Mouse (Mus musculus) liver, postnatal 0 days (tissue): ENCODE data around the gene Mdfi. TPM values are rescaled to one million over a fixed set of nuclear protein-coding genes. Genes with fewer than 3 reads are reported as not detected.
A peak's percentile ranks its signal among the peaks of the same experiment; 100 is the strongest.

Experiments
- ATAC-seq: fragments of 200-750 bp; cut with Nextera tagmentation; 2 replicates; pipeline ENCODE4 v1.8.0; 2017; ENCODE audit warnings: mild to moderate bottlenecking, moderate library complexity
- DNase-seq: peaks from one replicate; pipeline ENCODE4 v3.0.0-alpha.2; 2016
- H3K27ac ChIP-seq: fragments of 300-500 bp; sonication (generic); 2 replicates; pipeline ENCODE4 v1.5.1; 2014; ENCODE audit warnings: antibody characterized with exemption, moderate library complexity, mild to moderate bottlenecking, low read depth
- H3K27me3 ChIP-seq: fragments of 300-500 bp; sonication (generic); 2 replicates; pipeline ENCODE4 v1.6.1; 2014; ENCODE audit warnings: low read length, control low read depth, mixed read lengths; ENCODE audit not compliant: insufficient read depth
- H3K36me3 ChIP-seq: fragments of 300-500 bp; sonication (generic); replicated peaks from 2 replicates; pipeline ENCODE4 v1.6.1; 2014; ENCODE audit warnings: mild to moderate bottlenecking, control low read depth, low read length, moderate library complexity, mixed read lengths; ENCODE audit not compliant: insufficient read depth
- H3K4me1 ChIP-seq: fragments of 300-500 bp; sonication (generic); 2 replicates; pipeline ENCODE4 v1.6.1; 2014; ENCODE audit warnings: antibody characterized with exemption, mild to moderate bottlenecking, control low read depth; ENCODE audit not compliant: insufficient read depth
- H3K4me2 ChIP-seq: fragments of 300-500 bp; sonication (generic); 2 replicates; pipeline ENCODE4 v1.6.1; 2014; ENCODE audit warnings: low read depth, mild to moderate bottlenecking, low read length, moderate library complexity, mixed read lengths
- H3K4me3 ChIP-seq: fragments of 300-500 bp; sonication (generic); 2 replicates; pipeline ENCODE4 v1.5.1; 2014; ENCODE audit warnings: low read depth, low read length
- H3K9ac ChIP-seq: fragments of 300-500 bp; sonication (generic); replicated peaks from 2 replicates; pipeline ENCODE4 v1.6.1; 2014; ENCODE audit warnings: mild to moderate bottlenecking, moderate library complexity
- H3K9me3 ChIP-seq: fragments of 300-500 bp; sonication (generic); 2 replicates; pipeline ENCODE4 v1.6.1; 2016; ENCODE audit warnings: mild to moderate bottlenecking, control low read depth, low read length, mixed read lengths
- CTCF ChIP-seq: sonication (generic); IDR thresholded peaks from 2 replicates; pipeline ENCODE4 v1.5.1; 2016; ENCODE audit warnings: antibody characterized with exemption, low read depth
- EP300 ChIP-seq: IDR thresholded peaks from 2 replicates; pipeline ENCODE4 v1.6.1; 2016; ENCODE audit warnings: antibody characterized with exemption, low read depth, mild to moderate bottlenecking
- WGBS: fragments of 180-500 bp; shearing (Covaris S2); extraction: QIAGEN DNeasy Blood & Tissue Kit; methylation state at CpG from one replicate; pipeline ENCODE4 v1.1.7; 2014; ENCODE audit not compliant: insufficient replicate concordance; 5-methylcytosine and 5-hydroxymethylcytosine counted together
- polyA plus RNA-seq: library from polyadenylated mRNA; unstranded; fragments of >200 nt; fragmentation: Nextera tagmentation; extraction: Ambion mirVana; gene quantifications from 2 replicates; pipeline ENCODE4 v1.2.1, GENCODE M21; 2015

Mdfi gene
- polyA plus RNA-seq, 1 experiment from 2014 or later = 0.82 TPM

DNA sequence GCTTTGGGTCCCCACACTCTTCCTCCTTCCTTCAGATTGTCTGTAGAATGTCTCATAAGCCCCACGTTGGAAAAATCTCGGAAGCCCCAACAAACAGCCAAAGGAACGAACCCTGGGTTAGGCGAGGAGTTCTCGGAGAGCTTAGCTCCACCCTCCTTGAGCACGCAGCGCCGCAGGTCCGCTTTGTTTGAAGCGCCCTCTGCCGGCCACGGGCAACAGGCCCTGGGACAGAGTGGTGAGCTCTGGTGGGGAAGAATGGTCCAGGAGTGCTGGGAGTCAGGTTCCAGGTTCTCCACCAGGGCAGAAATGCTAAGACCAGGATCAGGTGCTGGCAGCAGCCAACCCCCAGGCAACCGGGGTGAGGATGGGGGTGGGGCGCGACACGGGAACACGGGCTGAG, 30.0 kb upstream of the Mdfi start:
- H3K4me1 ChIP-seq = peaks cover 3% of the 10 kb centered on the region; the same call in 1 of the 2 replicates
- H3K36me3 ChIP-seq = peaks cover 8% of the 10 kb centered on the region
- H3K9ac ChIP-seq = no peak overlapping the region
- H3K4me3 ChIP-seq = no peak overlapping the region
- peak overlapping the region; percentile 29; the same call in 1 of the 2 replicates for H3K4me2 ChIP-seq
- ATAC-seq = peak; percentile 78
- H3K27ac ChIP-seq = no peak overlapping the region
- TF ChIP-seq CTCF = peak; percentile 94
- TF ChIP-seq EP300 = no peak
- no peaks in the 10 kb centered on the region for H3K9me3 ChIP-seq
- 3% methylated on average over 16 of the region's 17 CpGs for WGBS
- peak; percentile 90 for DNase-seq
- H3K27me3 ChIP-seq = peaks cover 2% of the 10 kb centered on the region; the same call in 1 of the 2 replicates

DNA sequence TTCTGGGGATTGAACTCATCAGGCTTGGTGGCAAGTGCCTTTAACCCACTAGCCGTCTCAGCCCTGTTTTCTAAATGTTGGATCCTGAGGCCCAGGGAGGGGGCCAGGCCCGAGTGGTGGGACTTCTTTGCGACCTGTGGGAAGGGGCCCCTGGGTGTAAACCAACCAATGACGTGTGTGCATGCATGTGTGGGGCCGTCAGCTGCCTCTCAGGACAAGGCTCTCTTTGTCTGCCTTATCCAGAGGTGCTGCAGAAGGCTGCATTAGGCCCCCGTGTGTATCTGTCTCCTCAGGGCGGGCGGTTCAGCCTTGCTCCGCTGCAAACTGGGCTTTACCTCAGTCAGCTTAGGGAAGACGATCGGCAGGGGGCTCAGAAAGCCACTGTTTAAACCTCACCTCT, 28.9 kb upstream of the Mdfi start:
- Histone ChIP-seq H3K36me3 (0 out of 2 replicates have a peak, but pooled peaks cover 4% of the 10 kb centered on the region), H3K4me1 (peaks cover 3% of the 10 kb centered on the region; the same call in 1 of the 2 replicates), H3K4me3 (no peak overlapping the region), H3K27me3 (peaks cover 2% of the 10 kb centered on the region; the same call in 1 of the 2 replicates), H3K27ac (no peak overlapping the region), H3K9ac (no peak overlapping the region), H3K4me2 (no peak overlapping the region), H3K9me3 (no peaks in the 10 kb centered on the region)
- ATAC-seq = no peak
- TF ChIP-seq EP300 = no peak
- no peak for TF ChIP-seq CTCF
- 48% methylated on average over 11 of the region's 11 CpGs for WGBS
- DNase-seq = no peak

GRCm38 (mm10) chr17:47863023-47863422, 28.5 kb upstream of the Mdfi start:
- TF ChIP-seq EP300 (no peak), CTCF (no peak)
- H3K27ac ChIP-seq = no peak overlapping the region
- ATAC-seq = no peak
- H3K9ac ChIP-seq = no peak overlapping the region
- peaks cover 2% of the 10 kb centered on the region; the same call in 1 of the 2 replicates for H3K27me3 ChIP-seq
- no peak overlapping the region for H3K4me3 ChIP-seq
- H3K36me3 ChIP-seq = no peaks in the 10 kb centered on the region
- H3K4me2 ChIP-seq = no peak overlapping the region
- H3K4me1 ChIP-seq = peaks cover 3% of the 10 kb centered on the region; the same call in 1 of the 2 replicates
- no peak for DNase-seq
- 61% methylated on average over 4 of the region's 4 CpGs for WGBS
- no peaks in the 10 kb centered on the region for H3K9me3 ChIP-seq

DNA sequence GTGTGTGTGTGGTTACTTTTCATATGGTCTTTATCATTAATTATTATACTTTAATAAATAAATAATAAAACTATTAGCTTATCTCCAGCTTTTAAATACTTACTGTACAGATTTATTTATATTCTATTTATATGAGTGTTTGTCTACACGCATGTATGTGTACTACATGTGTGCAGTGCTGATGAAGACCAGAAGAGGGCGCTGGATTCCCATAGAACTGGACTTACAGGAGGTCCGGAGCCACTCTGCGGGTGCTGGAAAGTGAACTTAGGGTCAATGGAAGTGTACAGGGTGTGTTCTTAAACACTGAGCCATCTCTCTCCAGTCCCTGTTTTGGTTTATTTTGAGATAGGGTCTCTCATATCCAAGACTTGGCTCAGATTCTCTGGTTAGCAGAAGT, 21.1 kb upstream of the Mdfi start:
- Histone ChIP-seq H3K4me2 (no peak overlapping the region), H3K4me1 (peaks cover 6% of the 10 kb centered on the region; the same call in 1 of the 2 replicates), H3K36me3 (no peaks in the 10 kb centered on the region), H3K9me3 (no peaks in the 10 kb centered on the region; the same call in 1 of the 2 replicates), H3K9ac (no peak overlapping the region), H3K27me3 (no peaks in the 10 kb centered on the region), H3K27ac (no peak overlapping the region), H3K4me3 (no peak overlapping the region)
- no peak for TF ChIP-seq EP300
- 72% methylated on average over 4 of the region's 4 CpGs for WGBS
- ATAC-seq = no peak
- no peak for DNase-seq

- Histone ChIP-seq H3K9me3 (no peaks in the 10 kb centered on the region; the same call in 1 of the 2 replicates), H3K9ac (no peak overlapping the region), H3K36me3 (no peaks in the 10 kb centered on the region), H3K27me3 (no peaks in the 10 kb centered on the region), H3K4me3 (no peak overlapping the region), H3K4me1 (peaks cover 6% of the 10 kb centered on the region; the same call in 1 of the 2 replicates), H3K4me2 (no peak overlapping the region), H3K27ac (no peak overlapping the region)
- TF ChIP-seq CTCF (no peak), EP300 (no peak)
- ATAC-seq = no peak
- no peak for DNase-seq
- 83% methylated on average over 8 of the region's 8 CpGs for WGBS
These were observed 20.4 kb upstream of the Mdfi start for GRCm38 (mm10) chr17:47854908-47855307.

DNA sequence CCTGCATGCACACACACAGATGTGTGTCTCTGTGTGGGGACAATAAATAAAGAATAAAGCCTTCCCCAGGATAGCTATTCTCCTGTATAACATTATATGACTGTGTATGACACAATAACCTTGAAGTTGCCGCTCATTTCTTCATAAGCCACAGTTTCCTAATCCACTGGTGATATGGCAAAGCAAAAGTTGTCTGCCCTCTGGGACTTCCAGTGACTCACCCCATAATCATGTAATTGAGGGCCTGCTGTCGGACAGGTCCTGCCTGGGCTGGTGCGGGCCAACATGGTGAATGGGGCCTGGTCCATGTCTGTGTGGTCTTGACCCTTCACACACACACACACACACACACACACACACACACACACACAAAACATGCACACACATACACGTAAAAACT, 19.3 kb upstream of the Mdfi start:
- peaks cover 6% of the 10 kb centered on the region; the same call in 1 of the 2 replicates for H3K4me1 ChIP-seq
- no peak for TF ChIP-seq EP300
- no peak for TF ChIP-seq CTCF
- WGBS = 75% methylated on average over 4 of the region's 4 CpGs
- no peaks in the 10 kb centered on the region; the same call in 1 of the 2 replicates for H3K9me3 ChIP-seq
- no peak overlapping the region for H3K4me3 ChIP-seq
- H3K36me3 ChIP-seq = no peaks in the 10 kb centered on the region
- H3K27me3 ChIP-seq = no peaks in the 10 kb centered on the region
- ATAC-seq = no peak
- no peak overlapping the region for H3K4me2 ChIP-seq
- no peak overlapping the region for H3K9ac ChIP-seq
- DNase-seq = no peak
- no peak overlapping the region for H3K27ac ChIP-seq
